Mouse (Mus musculus): ENCODE results near the gene Fgfr2. TPM values are rescaled to one million over a fixed set of nuclear protein-coding genes. Genes with fewer than 3 reads are reported as not detected.
A peak's percentile ranks its signal among the peaks of the same experiment; 100 is the strongest.

Fgfr2 gene
- polyA plus RNA-seq, 1 experiment from 2014 or later, result 123 TPM

DNA sequence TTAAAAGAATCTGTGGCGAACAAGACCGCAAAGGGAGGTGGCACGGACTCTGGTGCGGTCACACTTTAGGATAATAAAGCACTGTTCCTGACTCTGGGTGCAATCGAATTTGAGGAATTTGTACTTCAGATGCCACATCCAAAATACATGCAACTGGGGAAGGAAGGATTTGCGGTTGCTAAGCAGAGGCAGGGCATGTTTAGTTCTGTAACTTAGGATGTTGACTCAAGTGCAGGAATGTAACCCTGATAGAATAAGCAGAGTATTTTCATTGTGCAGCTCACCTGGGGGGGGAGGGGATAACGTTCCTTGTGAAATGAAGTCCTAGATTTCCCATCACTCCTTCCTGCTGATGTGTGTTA lies 309.1 kb downstream of the Fgfr2 start:
- Histone ChIP-seq H3K27me3 (no peaks in the 10 kb centered on the region), H3K9ac (peak overlapping the region; percentile 91), H3K27ac (peak overlapping the region; percentile 94), H3K36me3 (no peaks in the 10 kb centered on the region), H3K4me3 (peak overlapping the region; percentile 66), H3K4me2 (replicated peaks) (peak overlapping the region; percentile 86), H3K4me1 (peaks cover 62% of the 10 kb centered on the region), H3K9me3 (no peaks in the 10 kb centered on the region)
- WGBS, result under 1% methylated on average over 7 of the region's 7 CpGs
- ATAC-seq (ENCODE audit: low FRiP score, low read depth), result peak; percentile 4; the same call in 1 of the 2 replicates

DNA sequence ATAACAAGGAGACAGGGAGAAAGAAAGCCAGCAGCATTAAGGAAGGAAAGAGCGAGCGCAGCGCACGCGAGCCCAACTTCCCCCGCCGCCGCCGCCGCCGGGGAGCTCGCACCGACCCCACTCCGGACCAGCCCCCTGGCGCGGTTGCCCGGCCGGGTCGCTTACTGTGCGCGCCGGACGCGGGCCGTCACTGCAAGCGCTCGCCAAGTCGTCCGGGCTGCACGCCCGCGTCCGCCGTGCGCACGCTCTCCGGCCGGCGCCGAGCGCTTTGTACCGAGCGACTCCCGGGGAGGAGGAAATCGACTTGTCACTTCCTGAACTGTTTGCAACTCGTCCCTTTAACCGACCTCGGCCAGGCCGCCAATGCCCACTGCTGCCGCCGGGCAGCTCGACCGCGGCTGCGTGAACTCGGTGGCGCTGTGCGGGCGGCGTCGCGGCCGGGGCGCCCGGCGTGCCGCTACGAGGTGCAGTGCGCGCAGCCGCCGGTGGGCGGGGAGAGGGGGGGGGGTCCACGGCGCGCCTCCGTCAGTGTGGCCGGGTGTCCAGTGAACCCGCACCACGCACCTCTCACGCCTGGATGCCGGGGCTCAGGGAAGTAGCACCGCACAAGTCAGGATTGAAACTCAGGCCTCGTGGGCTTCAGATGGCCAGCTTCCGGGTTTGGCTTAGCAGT lies 309.6 kb downstream of the Fgfr2 start, which contains the start of gene Fam53b:
Gene Fam53b, minus strand, starts transcription at position 471 of the 673 bp plus-strand sequence.
- peak within 1 kb of the TSS; percentile 66 for H3K4me3 ChIP-seq
- H3K36me3 ChIP-seq, result no peaks in the 10 kb centered on the region
- peak within 1 kb of the TSS; percentile 94 for H3K27ac ChIP-seq
- peak within 1 kb of the TSS; percentile 86 for H3K4me2 ChIP-seq (replicated peaks)
- ATAC-seq (ENCODE audit: low FRiP score, low read depth), result peak; percentile 55
- H3K27me3 ChIP-seq, result no peaks in the 10 kb centered on the region
- no peaks in the 10 kb centered on the region for H3K9me3 ChIP-seq
- under 1% methylated on average over 68 of the region's 85 CpGs for WGBS
- peaks cover 67% of the 10 kb centered on the region for H3K4me1 ChIP-seq
- H3K9ac ChIP-seq, result peak within 1 kb of the TSS; percentile 91

DNA sequence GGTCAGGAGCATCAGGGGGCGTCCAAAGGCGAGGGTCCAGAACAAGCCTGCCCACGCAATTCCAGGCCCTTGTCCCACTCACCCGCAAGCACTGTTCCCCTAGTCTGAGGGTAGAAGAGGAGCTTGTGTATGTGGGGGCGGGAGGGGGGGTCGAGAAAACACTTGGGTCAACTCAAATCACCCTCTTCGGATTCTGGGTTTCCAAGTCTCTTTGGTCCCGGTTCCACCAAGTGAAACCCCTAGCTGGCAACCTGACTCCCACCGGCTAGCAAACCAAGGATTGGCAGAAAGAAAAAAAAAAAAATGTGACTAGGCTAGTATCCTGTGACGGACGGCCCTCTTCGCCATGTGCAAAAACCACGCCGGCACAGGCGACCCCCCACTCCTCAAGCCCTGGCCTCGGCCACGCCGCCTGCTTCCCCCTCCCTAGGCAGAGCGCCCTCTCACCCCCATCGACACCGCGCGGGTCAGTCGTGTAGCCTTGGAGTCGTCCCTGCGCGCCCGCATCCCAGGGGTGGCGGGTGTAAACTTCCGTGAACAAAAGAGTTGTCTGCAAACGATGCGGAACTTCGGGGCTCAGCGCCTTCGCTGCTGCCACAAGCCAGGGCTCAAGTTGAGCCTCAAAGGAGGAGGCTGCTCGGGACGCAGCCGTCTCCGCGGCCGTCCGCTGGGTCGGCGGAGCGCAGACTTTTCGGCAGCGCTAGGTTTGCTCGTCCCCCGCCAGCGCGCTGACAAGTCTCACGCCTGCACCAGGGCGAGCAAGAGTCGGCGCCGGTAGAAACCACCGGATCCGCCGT lies 310.3 kb downstream of the Fgfr2 start:
- ATAC-seq (ENCODE audit: low FRiP score, low read depth), result 0 out of 2 replicates have a peak, but pooled peaks have one; percentile 7
- peaks cover 71% of the 10 kb centered on the region for H3K4me1 ChIP-seq
- H3K4me2 ChIP-seq (replicated peaks), result peak overlapping the region; percentile 86
- no peaks in the 10 kb centered on the region for H3K27me3 ChIP-seq
- peak overlapping the region; percentile 94 for H3K27ac ChIP-seq
- no peaks in the 10 kb centered on the region for H3K36me3 ChIP-seq
- peak overlapping the region; percentile 91 for H3K9ac ChIP-seq
- under 1% methylated on average over 59 of the region's 59 CpGs for WGBS
- no peaks in the 10 kb centered on the region for H3K9me3 ChIP-seq
- peak overlapping the region; percentile 66 for H3K4me3 ChIP-seq

DNA sequence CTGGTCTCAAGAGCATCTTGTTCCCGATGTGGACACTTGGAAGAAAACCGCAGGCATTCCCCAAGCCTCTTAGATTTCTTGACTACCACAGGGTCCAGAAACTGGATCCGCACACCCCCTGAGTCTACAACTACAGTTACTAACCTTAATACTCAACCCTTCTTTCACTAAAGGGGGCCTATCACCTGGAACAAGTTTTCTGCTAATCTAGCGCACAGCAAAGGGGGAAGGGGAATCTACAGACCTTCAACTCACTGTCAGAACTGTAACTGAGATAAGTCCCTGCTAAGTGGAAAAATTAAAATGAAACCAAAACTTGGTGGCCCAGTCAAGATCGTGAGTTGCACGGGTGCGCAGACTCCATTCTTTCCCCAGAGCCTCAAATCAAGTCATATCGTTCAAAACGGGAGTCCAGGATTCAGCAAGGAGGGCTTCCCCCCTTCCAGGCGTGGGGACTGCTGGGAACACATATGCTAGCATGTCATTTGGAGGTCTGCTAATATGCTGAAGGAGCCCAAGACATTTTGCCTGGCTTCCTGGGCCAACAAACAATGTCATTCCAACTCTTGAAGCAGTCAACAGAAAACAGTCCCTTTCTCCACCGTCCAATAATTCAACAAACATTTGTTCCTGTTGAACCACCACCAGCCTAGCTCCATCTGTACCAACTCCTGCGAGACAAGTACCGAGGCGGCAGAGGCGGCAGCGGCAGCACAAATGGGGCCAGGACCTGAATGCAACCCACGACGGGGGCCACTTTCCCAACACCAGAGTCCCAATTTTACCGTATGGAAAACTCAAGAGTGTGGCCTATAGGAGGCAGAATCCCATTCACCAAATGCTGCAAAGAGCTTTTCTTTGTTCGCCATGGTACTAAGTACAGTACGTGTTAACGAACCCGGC lies 311.2 kb downstream of the Fgfr2 start:
- WGBS, result 8% methylated on average over 23 of the region's 23 CpGs
- peak overlapping the region; percentile 66 for H3K4me3 ChIP-seq
- no peaks in the 10 kb centered on the region for H3K9me3 ChIP-seq
- no peaks in the 10 kb centered on the region for H3K27me3 ChIP-seq
- no peak for ATAC-seq (ENCODE audit: low FRiP score, low read depth)
- H3K4me2 ChIP-seq (replicated peaks), result peak overlapping the region; percentile 86
- H3K4me1 ChIP-seq, result peaks cover 79% of the 10 kb centered on the region
- H3K27ac ChIP-seq, result peak overlapping the region; percentile 94; the same call in 1 of the 2 replicates
- peak overlapping the region; percentile 91 for H3K9ac ChIP-seq
- 0 out of 2 replicates have a peak, but pooled peaks cover 3% of the 10 kb centered on the region for H3K36me3 ChIP-seq

DNA sequence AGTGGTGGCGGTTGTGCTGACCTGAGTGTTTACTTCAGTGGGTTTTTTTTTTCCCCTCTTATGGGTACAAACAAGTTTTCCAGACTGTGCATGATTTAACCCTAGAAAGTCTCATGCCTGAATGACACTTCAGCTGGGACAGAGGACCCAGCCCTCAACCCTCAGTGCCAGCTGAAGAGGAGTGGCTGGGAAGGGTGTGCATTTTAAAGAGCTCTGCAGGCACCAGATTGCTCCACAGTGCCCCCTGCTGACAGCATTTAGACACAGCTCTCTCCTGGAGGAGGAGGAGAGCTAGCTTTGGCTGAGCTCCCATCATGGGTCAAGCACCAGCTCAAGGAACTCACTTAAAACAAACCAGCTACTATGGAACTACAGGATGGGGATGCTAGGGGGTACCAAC lies 312.3 kb downstream of the Fgfr2 start:
- no peak overlapping the region for H3K9ac ChIP-seq
- peak overlapping the region; percentile 85 for H3K27ac ChIP-seq
- peak overlapping the region; percentile 86 for H3K4me2 ChIP-seq (replicated peaks)
- no peaks in the 10 kb centered on the region for H3K27me3 ChIP-seq
- H3K9me3 ChIP-seq, result no peaks in the 10 kb centered on the region
- H3K36me3 ChIP-seq, result 0 out of 2 replicates have a peak, but pooled peaks cover 11% of the 10 kb centered on the region
- peaks cover 86% of the 10 kb centered on the region for H3K4me1 ChIP-seq
- WGBS, result 21% methylated on average over 1 of the region's 1 CpGs
- peak overlapping the region; percentile 66 for H3K4me3 ChIP-seq
- ATAC-seq (ENCODE audit: low FRiP score, low read depth), result peak; percentile 28; the same call in 1 of the 2 replicates

DNA sequence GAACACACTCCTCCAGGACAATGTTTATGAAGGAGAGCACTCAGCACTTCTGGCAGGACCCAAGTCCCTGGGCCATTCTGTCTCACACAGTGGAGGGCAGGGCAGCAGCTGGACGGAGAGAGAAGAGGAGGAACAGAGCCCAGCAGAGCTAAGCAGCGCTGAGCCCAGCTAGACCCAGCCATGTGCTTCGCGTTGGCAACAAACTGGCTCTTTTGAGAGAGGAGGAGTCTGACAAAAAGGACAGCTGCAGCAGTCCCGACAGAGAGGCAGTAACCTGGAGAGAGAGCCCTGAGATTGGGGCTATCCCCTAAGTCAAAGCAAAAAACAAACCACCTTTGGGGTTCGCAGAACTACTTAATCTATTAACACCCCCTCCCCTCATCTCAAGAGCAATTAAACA lies 312.8 kb downstream of the Fgfr2 start:
- Histone ChIP-seq H3K4me3 (peak overlapping the region; percentile 66), H3K27me3 (no peaks in the 10 kb centered on the region), H3K9ac (peak overlapping the region; percentile 40; the same call in 1 of the 2 replicates), H3K9me3 (no peaks in the 10 kb centered on the region), H3K4me1 (peaks cover 83% of the 10 kb centered on the region), H3K27ac (peak overlapping the region; percentile 85), H3K36me3 (0 out of 2 replicates have a peak, but pooled peaks cover 11% of the 10 kb centered on the region), H3K4me2 (replicated peaks) (peak overlapping the region; percentile 86)
- 8% methylated on average over 6 of the region's 6 CpGs for WGBS
- ATAC-seq (ENCODE audit: low FRiP score, low read depth), result no peak

DNA sequence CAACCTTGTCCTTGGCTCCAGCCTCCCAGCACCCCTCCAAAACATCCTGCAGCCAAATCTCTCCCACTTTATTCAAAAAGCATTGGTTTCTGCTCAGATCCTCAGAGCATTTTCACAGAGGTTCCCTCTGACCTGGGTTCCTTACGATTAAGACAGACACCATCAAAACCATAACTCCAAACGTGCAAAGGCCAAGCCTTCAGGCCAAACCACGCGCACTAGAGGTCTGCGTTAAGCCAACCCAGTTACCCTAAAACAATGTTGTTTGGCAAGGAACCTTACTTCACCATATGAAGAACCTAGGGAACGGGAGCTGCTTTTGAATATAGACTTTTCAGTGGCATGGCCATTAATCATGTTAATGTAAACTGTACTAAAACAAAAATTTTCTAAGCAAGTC lies 313.4 kb downstream of the Fgfr2 start:
- WGBS, result 27% methylated on average over 6 of the region's 6 CpGs
- H3K4me3 ChIP-seq, result 0 out of 2 replicates have a peak overlapping the region, but pooled peaks have one; percentile 10
- peaks cover 80% of the 10 kb centered on the region for H3K4me1 ChIP-seq
- H3K27me3 ChIP-seq, result no peaks in the 10 kb centered on the region
- H3K9me3 ChIP-seq, result no peaks in the 10 kb centered on the region
- H3K4me2 ChIP-seq (replicated peaks), result peak overlapping the region; percentile 86
- ATAC-seq (ENCODE audit: low FRiP score, low read depth), result no peak
- peak overlapping the region; percentile 85; the same call in 1 of the 2 replicates for H3K27ac ChIP-seq
- 0 out of 2 replicates have a peak, but pooled peaks cover 11% of the 10 kb centered on the region for H3K36me3 ChIP-seq
- H3K9ac ChIP-seq, result peak overlapping the region; percentile 54; the same call in 1 of the 2 replicates

DNA sequence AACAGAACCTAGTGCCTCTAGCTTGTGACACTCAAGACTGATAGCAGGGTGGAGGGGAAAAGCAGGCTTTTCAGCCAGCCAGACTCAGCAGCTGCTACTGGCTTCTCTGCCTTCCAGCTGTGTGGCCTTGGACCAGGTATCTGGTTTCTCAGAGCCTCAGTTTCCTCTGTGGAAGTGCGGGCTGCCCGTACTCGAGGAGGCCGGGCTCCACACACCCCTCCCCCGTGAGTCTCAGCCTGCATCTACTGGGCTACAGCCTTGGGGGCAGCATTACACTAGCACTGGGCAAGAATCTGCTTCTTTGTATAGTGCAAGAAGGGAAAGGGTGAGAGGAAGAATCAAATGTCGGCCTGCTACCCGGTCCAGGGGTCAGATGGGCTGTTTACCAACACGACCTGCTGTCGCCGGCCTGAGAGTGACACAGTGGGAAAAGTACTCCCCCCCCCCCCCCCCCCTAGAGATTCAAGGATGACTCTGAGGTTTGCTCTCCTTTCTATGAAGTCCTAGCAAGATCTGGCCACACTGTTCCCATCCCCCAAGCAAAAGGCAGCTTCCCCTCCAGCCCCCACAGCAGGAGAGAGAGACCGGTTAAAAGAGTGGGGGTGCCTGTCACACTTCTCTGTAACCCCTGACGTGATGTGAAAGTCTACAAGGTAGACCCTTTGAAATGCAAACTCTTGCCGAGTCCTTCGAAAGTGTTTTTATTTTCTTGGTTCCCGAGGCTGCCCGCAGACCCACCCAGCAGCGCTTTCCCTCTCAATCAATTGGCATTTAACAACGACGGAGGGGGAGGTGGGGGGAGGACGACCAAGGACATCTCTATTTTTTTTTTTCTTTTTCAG lies 314.1 kb downstream of the Fgfr2 start:
- Histone ChIP-seq H3K9me3 (no peaks in the 10 kb centered on the region), H3K4me1 (peaks cover 80% of the 10 kb centered on the region), H3K9ac (peak overlapping the region; percentile 54; the same call in 1 of the 2 replicates), H3K27ac (peak overlapping the region; percentile 85; the same call in 1 of the 2 replicates), H3K27me3 (no peaks in the 10 kb centered on the region), H3K4me2 (replicated peaks) (peak overlapping the region; percentile 86), H3K36me3 (0 out of 2 replicates have a peak, but pooled peaks cover 11% of the 10 kb centered on the region), H3K4me3 (peak overlapping the region; percentile 10)
- WGBS, result 3% methylated on average over 20 of the region's 20 CpGs
- ATAC-seq (ENCODE audit: low FRiP score, low read depth), result peak; percentile 31; the same call in 1 of the 2 replicates

DNA sequence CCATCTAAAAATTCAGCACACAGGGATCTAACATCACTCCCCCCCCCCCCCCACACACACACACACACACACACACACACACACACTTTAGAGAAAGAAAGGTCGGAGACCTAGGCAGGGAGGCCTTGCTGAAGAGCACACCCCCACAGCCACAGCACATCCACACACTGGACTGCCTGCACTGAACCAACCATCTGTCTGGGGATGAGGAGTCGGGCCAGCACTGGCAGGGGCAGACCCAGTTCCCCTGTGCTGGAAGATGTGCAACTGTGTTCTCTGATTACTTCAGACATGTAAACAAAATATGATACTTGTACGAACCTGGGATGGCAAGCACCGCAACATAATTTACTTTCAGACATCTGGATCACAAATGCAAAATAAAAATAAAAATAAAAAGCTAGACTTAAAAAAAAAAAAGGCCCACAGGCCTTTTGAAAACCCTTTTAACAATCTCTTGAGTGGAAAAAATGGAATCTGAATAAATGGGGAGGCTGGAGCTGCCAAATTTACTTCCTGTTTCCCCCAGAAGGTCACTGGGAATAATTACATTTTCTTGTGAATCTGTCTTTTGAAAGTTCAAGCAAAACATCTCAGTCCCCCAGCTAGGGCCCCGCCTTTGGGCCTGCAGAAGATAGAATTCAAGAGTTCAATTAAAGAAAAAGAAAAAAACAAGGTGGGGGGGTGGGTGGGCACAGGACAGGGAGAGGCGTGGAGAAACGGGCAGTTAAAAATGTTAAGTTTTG lies 314.9 kb downstream of the Fgfr2 start:
- H3K4me3 ChIP-seq, result no peak overlapping the region
- no peaks in the 10 kb centered on the region for H3K27me3 ChIP-seq
- 0 out of 2 replicates have a peak, but pooled peaks cover 11% of the 10 kb centered on the region for H3K36me3 ChIP-seq
- H3K4me2 ChIP-seq (replicated peaks), result peak overlapping the region; percentile 86
- no peaks in the 10 kb centered on the region for H3K9me3 ChIP-seq
- no peak for ATAC-seq (ENCODE audit: low FRiP score, low read depth)
- peak overlapping the region; percentile 54 for H3K9ac ChIP-seq
- H3K4me1 ChIP-seq, result peaks cover 86% of the 10 kb centered on the region
- peak overlapping the region; percentile 85; the same call in 1 of the 2 replicates for H3K27ac ChIP-seq
- WGBS, result 35% methylated on average over 7 of the region's 7 CpGs
